Mouse (Mus musculus): ENCODE measurements at regions not wholly inside any gene's neighbourhood (a gene's known extent, or its start where the extent isn't known, plus 50 kb on each side); places are given as distances from the start of the nearest gene placed in this dataset.
"Not testable (repeated sequence)": the region's sequence is repeated elsewhere in the genome, so short reads cannot be mapped to it uniquely, and the experiment has no call there.

- no peak for TF ChIP-seq RAD21 (IDR thresholded peaks at IDR 0.05; ENCODE audit: low read depth, low read length)
- no peak for TF ChIP-seq ZMIZ1 (IDR thresholded peaks at IDR 0.05; ENCODE audit: low read depth, low read length)
- TF ChIP-seq TBP (IDR thresholded peaks at IDR 0.05; ENCODE audit: low read depth, low read length) = no peak
- TF ChIP-seq MAFK (IDR thresholded peaks at IDR 0.05; ENCODE audit: borderline replicate concordance, low read depth, low read length) = no peak
- TF ChIP-seq EP300 (IDR thresholded peaks at IDR 0.05; ENCODE audit: low read depth in 1 of 2, low read length in 2 of 2) = no peak
- no peak for TF ChIP-seq GATA1 (IDR thresholded peaks at IDR 0.05; ENCODE audit: low read depth, low read length)
- no peak for TF ChIP-seq SIN3A (IDR thresholded peaks at IDR 0.05; ENCODE audit: low read length)
- no peak for TF ChIP-seq E2F4 (IDR thresholded peaks at IDR 0.05; ENCODE audit: borderline replicate concordance, low read depth, low read length)
- no peak for TF ChIP-seq MXI1 (IDR thresholded peaks at IDR 0.05; ENCODE audit: low read depth, low read length)
- TF ChIP-seq ZKSCAN1 (IDR thresholded peaks at IDR 0.05; ENCODE audit: low read depth, low read length) = no peak
- TF ChIP-seq USF2 (IDR thresholded peaks at IDR 0.05; ENCODE audit: borderline replicate concordance in 1 of 2, insufficient read depth in 1 of 2, low read depth in 1 of 2, low read length in 2 of 2) = no peak
- TF ChIP-seq CHD2 (IDR thresholded peaks at IDR 0.05; ENCODE audit: low read length) = no peak
- no peak for TF ChIP-seq GABPA (IDR thresholded peaks at IDR 0.05; ENCODE audit: low read depth, low read length)
- Histone ChIP-seq H3K4me1 (ENCODE audit: control insufficient read depth in 1 of 2, insufficient read depth in 2 of 2, low read length in 2 of 2) (no peaks in the 10 kb centered on the region), H3K36me3 (ENCODE audit: control insufficient read depth in 1 of 2, insufficient read depth in 2 of 2, low read length in 2 of 2) (no peaks in the 10 kb centered on the region), H3K4me3 (ENCODE audit: control insufficient read depth in 1 of 2, insufficient read depth in 1 of 2, low read depth in 2 of 2, low read length in 2 of 2) (no peak overlapping the region), H3K27me3 (ENCODE audit: control insufficient read depth in 1 of 2, insufficient read depth in 2 of 2, low read length in 2 of 2) (no peaks in the 10 kb centered on the region; a peak in 1 of 4 replicates), H3K9me3 (replicated peaks; ENCODE audit: insufficient read depth, low read length) (no peaks in the 10 kb centered on the region), H3K27ac (ENCODE audit: control insufficient read depth, low read depth, low read length) (no peak overlapping the region), H3K79me2 (ENCODE audit: control insufficient read depth, insufficient read depth, low read length, poor library complexity) (no peaks in the 10 kb centered on the region), H3K9ac (ENCODE audit: control insufficient read depth, low read depth, low read length, poor library complexity, severe bottlenecking) (no peak overlapping the region)
- DNase-seq (ENCODE audit: low read depth, low spot score) = no peak
Observed at GRCm38 (mm10) chr11:22458951-22459703, 52.8 kb upstream of the Tmem17 start.

GRCm38 (mm10) chr11:22461019-22461735, 50.7 kb upstream of the Tmem17 start:
- H3K4me1 ChIP-seq (ENCODE audit: control insufficient read depth in 1 of 2, insufficient read depth in 2 of 2, low read length in 2 of 2); H3K4me3 ChIP-seq (ENCODE audit: control insufficient read depth in 1 of 2, insufficient read depth in 1 of 2, low read depth in 2 of 2, low read length in 2 of 2); H3K9me3 ChIP-seq (replicated peaks; ENCODE audit: insufficient read depth, low read length); H3K27me3 ChIP-seq (ENCODE audit: control insufficient read depth in 1 of 2, insufficient read depth in 2 of 2, low read length in 2 of 2); H3K79me2 ChIP-seq (ENCODE audit: control insufficient read depth, insufficient read depth, low read length, poor library complexity); H3K27ac ChIP-seq (ENCODE audit: control insufficient read depth, low read depth, low read length); H3K9ac ChIP-seq (ENCODE audit: control insufficient read depth, low read depth, low read length, poor library complexity, severe bottlenecking); H3K36me3 ChIP-seq (ENCODE audit: control insufficient read depth in 1 of 2, insufficient read depth in 2 of 2, low read length in 2 of 2); DNase-seq (ENCODE audit: low read depth, low spot score): not testable (repeated sequence)

All from MEL (cell line).